Mouse (Mus musculus): Measurements from ENCODE around the gene Wdr72.

GRCm38 (mm10) chr9:74078458-74078857 is 31.7 kb upstream of the Wdr72 start:
- TF ChIP-seq CTCF (IDR thresholded peaks at IDR 0.05; ENCODE audit: borderline replicate concordance, insufficient read depth, low read depth, low read length) (no peak), POLR2A (IDR thresholded peaks at IDR 0.05; ENCODE audit: borderline replicate concordance, insufficient read depth, low read length) (no peak)
